Mouse (Mus musculus) stomach, embryonic 14.5 days (tissue): ENCODE measurements around the gene Sec61g. TPM values are rescaled to one million over a fixed set of nuclear protein-coding genes. Genes with fewer than 3 reads are reported as not detected.
"Not testable (repeated sequence)": the region's sequence is repeated elsewhere in the genome, so short reads cannot be mapped to it uniquely, and the experiment has no call there.

ENCODE experiments used
- ATAC-seq: fragments of 200-750 bp; cut with Nextera tagmentation; 2 replicates; pipeline ENCODE4 v1.8.0; 2017; ENCODE audit warnings: low read depth, moderate TSS enrichment; ENCODE audit not compliant: insufficient number of reproducible peaks, insufficient read depth, low FRiP score
- H3K27ac ChIP-seq: fragments of 300-500 bp; sonication (generic); 2 replicates; pipeline ENCODE4 v1.5.1; 2014; ENCODE audit warnings: mild to moderate bottlenecking, low read length, moderate library complexity, mixed read lengths
- H3K27me3 ChIP-seq: fragments of 300-500 bp; sonication (generic); 2 replicates; pipeline ENCODE4 v1.6.1; 2014; ENCODE audit warnings: low read length, control low read depth, mixed read lengths; ENCODE audit not compliant: control insufficient read depth, insufficient read depth
- H3K36me3 ChIP-seq: fragments of 300-500 bp; sonication (generic); 2 replicates; pipeline ENCODE4 v1.6.1; 2014; ENCODE audit warnings: mild to moderate bottlenecking, control low read depth, low read length, moderate library complexity, mixed read lengths; ENCODE audit not compliant: control insufficient read depth, insufficient read depth
- H3K4me1 ChIP-seq: fragments of 300-500 bp; sonication (generic); 2 replicates; pipeline ENCODE4 v1.6.1; 2014; ENCODE audit warnings: low read length, control low read depth, mixed read lengths; ENCODE audit not compliant: control insufficient read depth, insufficient read depth
- H3K4me2 ChIP-seq: fragments of 300-500 bp; sonication (generic); replicated peaks from 2 replicates; pipeline ENCODE4 v1.6.1; 2014; ENCODE audit warnings: low read depth, low read length, control low read depth
- H3K4me3 ChIP-seq: fragments of 300-500 bp; sonication (generic); 2 replicates; pipeline ENCODE4 v1.5.1; 2014; ENCODE audit warnings: low read depth, low read length, control low read depth
- H3K9ac ChIP-seq: fragments of 300-500 bp; sonication (generic); replicated peaks from 2 replicates; pipeline ENCODE4 v1.6.1; 2014; ENCODE audit warnings: low read depth, mild to moderate bottlenecking, control low read depth, low read length, moderate library complexity, mixed read lengths
- H3K9me3 ChIP-seq: fragments of 300-500 bp; sonication (generic); 2 replicates; pipeline ENCODE4 v1.6.1; 2016; ENCODE audit warnings: low read depth, low read length, control low read depth; ENCODE audit not compliant: control insufficient read depth
- WGBS: fragments of 180-500 bp; shearing (Covaris S2); extraction: QIAGEN DNeasy Blood & Tissue Kit; methylation state at CpG from one replicate; pipeline ENCODE4 v1.1.7; 2014; 5-methylcytosine and 5-hydroxymethylcytosine counted together
- polyA plus RNA-seq: library from polyadenylated mRNA; unstranded; fragments of >200 nt; fragmentation: Nextera tagmentation; extraction: Ambion mirVana; gene quantifications from 2 replicates; pipeline ENCODE4 v1.2.1, GENCODE M21; 2014

Sec61g gene
- polyA plus RNA-seq, 1 experiment from 2014 or later: 38.8 TPM

DNA sequence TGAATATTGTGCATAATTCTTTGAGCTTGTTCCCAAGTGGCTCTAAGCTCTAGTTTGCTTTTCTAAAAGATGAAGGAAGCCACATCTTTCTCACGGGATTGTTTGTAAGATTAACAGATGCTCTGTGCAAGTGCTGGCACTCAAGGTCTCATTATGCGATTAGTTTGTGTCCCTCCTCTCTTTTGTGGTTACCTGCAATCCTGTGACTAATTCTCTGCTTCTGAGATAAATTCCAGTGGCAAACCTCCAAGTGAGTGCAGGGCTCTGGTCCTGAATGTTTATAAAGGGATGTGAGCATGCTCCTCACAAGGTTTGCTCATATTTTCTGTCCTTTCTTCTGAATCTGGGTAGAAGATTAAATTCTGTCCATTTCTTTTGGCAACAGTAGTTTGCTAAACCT, 18.2 kb upstream of the Sec61g start:
- Histone ChIP-seq H3K9me3 (no peaks in the 10 kb centered on the region), H3K27me3 (no peaks in the 10 kb centered on the region), H3K4me3 (no peak overlapping the region), H3K4me1 (no peaks in the 10 kb centered on the region), H3K27ac (no peak overlapping the region), H3K4me2 (no peak overlapping the region), H3K36me3 (no peaks in the 10 kb centered on the region), H3K9ac (no peak overlapping the region)
- ATAC-seq: no peak
- WGBS: 61% methylated on average over 2 of the region's 2 CpGs

DNA sequence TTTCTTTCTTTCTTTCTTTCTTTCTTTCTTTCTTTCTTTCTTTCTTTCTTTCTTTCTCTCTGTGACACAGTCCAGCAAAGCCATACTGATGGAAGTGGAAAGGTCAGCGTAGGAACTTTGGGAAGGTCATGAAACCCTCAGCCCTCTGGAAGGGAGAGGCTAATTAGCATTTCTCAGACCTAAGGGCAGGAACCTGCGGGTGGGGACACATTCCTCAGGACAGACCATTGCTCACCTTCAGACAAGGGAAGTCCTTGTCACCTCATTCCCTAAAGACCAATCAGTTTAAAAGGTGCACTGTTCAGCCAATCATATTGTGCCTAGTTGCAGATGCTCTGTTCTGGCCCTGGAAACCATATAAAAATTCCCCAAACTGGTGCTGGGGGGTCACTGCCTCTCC, 17.4 kb upstream of the Sec61g start:
- no peak for ATAC-seq
- 59% methylated on average over 2 of the region's 2 CpGs for WGBS
- H3K27ac ChIP-seq: no peak overlapping the region
- no peak overlapping the region for H3K9ac ChIP-seq
- no peak overlapping the region for H3K4me2 ChIP-seq
- H3K36me3 ChIP-seq: no peaks in the 10 kb centered on the region
- no peaks in the 10 kb centered on the region for H3K27me3 ChIP-seq
- H3K4me1 ChIP-seq: no peaks in the 10 kb centered on the region
- no peaks in the 10 kb centered on the region for H3K9me3 ChIP-seq
- no peak overlapping the region for H3K4me3 ChIP-seq

DNA sequence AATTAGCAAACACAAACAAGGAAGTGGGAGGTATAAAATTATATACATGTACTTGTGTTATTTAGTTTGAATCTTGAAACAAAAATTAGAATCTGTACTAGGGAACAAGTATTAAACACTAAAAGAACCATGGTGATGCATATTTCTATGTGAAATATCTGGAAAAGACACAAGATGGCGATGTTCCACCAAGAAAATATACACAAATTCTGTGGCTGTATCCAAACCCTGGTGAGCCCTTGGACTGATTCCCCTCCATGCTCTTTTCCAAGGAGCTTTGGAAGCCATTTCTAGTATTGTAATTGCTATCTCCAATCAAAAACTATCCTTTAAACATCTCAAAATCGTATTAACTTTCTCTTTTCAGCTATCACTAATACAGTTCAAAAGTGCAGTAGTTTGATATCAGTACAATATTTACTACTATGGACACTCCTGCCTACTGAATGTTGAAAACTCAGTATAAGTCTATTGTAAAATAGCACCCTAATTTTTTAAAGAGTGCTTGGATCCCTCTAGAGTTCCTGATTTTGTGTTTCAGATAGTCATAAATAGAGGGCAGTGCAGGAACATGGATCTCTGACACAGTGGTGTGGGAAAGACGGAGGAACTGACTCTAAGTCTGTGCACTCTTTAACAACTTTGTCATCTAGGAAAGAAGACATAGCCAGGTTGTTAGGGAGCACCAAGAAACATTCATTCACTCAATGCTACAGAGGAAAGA, 16.8 kb upstream of the Sec61g start:
- no peaks in the 10 kb centered on the region for H3K27me3 ChIP-seq
- H3K27ac ChIP-seq: no peak overlapping the region
- no peak overlapping the region for H3K4me2 ChIP-seq
- no peaks in the 10 kb centered on the region for H3K36me3 ChIP-seq
- ATAC-seq: no peak; the same call in 1 of the 2 replicates
- H3K4me3 ChIP-seq: no peak overlapping the region
- H3K9me3 ChIP-seq: no peaks in the 10 kb centered on the region
- no peak overlapping the region for H3K9ac ChIP-seq
- no peaks in the 10 kb centered on the region for H3K4me1 ChIP-seq
- WGBS: 39% methylated on average over 3 of the region's 3 CpGs

DNA sequence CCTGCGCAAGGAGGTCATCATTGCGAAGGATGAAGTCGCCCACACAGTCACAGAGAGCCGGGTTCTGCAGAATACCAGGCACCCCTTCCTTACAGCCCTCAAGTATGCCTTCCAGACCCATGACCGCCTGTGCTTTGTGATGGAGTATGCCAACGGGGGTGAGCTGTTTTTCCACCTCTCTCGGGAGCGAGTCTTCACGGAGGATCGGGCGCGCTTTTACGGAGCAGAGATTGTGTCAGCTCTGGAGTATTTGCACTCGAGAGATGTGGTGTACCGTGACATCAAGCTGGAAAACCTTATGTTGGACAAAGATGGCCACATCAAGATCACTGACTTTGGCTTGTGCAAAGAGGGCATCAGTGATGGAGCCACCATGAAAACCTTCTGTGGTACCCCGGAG, 6.8 kb upstream of the Sec61g start:
- not testable (repeated sequence) for H3K36me3 ChIP-seq, H3K4me2 ChIP-seq, H3K4me3 ChIP-seq, ATAC-seq, H3K27ac ChIP-seq, H3K9ac ChIP-seq, H3K4me1 ChIP-seq, H3K27me3 ChIP-seq, H3K9me3 ChIP-seq
- WGBS: 95% methylated on average over 16 of the region's 16 CpGs

DNA sequence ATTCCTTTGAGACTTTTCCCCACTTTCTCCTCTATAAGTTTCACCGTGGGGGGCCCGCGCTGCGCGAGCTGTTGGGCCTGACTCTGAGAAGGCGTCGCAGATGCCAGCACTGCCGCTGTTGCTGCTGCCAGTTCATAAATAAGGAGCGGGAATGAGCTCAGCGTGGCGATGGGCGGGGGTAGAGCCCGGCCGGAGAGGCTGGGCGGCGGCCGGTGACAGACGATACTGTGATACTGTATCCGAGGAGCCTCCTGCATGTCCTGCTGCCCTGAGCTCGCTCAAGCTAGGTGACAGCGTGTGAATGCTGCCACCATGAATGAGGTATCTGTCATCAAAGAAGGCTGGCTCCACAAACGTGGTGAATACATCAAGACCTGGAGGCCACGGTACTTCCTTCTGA, 5.9 kb upstream of the Sec61g start:
- H3K27ac ChIP-seq, ATAC-seq, H3K36me3 ChIP-seq, H3K9me3 ChIP-seq, H3K4me3 ChIP-seq, H3K4me2 ChIP-seq, H3K4me1 ChIP-seq, H3K9ac ChIP-seq, H3K27me3 ChIP-seq: not testable (repeated sequence)
- WGBS: 51% methylated on average over 23 of the region's 23 CpGs

DNA sequence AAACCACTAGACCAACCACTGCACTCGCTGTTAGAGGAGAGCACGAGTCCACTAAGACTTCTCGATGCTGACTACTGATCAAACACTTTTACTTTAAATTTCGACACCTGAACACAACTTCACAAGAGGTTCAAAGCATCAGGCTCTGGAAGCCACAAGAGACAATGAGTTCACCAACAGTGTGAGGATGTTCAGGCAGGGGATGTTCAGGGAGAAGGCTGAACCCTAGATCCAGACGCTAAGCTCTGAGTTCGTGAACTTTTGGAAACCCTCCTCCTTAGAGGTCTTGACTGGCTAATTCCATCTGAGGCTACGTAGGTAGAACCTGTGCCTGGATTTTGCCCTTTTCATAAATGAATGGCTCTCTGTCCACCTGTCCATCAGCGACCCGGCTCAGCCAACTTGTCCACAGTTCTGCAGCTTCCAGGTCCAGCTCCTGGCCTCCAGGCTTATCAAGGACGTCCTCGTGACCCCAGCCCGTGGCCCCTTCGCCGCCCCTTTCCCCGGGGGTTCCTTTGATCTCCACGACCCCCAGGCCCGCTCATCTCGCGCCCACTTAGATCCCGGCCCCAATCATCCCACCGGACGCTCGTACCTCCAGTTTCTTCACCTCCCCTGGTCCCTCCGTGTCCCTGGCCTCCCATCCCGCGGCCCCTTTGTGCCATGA, 766 bp downstream of the Sec61g start:
- H3K4me2 ChIP-seq: peak overlapping the region; percentile 82
- peak; percentile 33 for ATAC-seq
- H3K4me1 ChIP-seq: peaks cover 6% of the 10 kb centered on the region; the same call in 1 of the 2 replicates

DNA sequence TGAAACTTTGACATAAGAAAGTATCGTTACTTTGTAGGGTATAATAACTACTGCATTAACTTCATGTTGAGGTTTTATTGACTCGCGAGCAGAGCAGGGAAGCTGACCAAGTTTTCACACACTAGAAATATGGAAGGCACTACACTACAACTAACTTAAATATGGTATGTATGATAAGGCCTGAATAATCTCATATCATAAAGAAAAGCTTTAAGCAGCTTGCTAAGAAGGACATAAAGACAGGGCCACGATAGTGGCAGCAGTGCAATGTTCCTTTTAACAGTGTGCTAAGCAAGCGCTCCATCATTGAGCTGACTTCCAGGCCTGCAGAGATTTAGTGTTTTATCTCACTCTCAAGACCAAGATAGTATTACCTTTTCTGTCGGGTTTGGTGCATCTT, 2.3 kb downstream of the Sec61g start:
- no peaks in the 10 kb centered on the region for H3K27me3 ChIP-seq
- H3K9ac ChIP-seq: no peak overlapping the region
- 96% methylated on average over 6 of the region's 6 CpGs for WGBS
- H3K36me3 ChIP-seq: peaks cover 29% of the 10 kb centered on the region
- no peak for ATAC-seq
- peaks cover 6% of the 10 kb centered on the region; the same call in 1 of the 2 replicates for H3K4me1 ChIP-seq
- no peaks in the 10 kb centered on the region for H3K9me3 ChIP-seq
- no peak overlapping the region for H3K4me3 ChIP-seq
- H3K27ac ChIP-seq: no peak overlapping the region
- H3K4me2 ChIP-seq: no peak overlapping the region

More for the DNA sequence above, 766 bp downstream of the Sec61g start:
- H3K36me3 ChIP-seq: peaks cover 24% of the 10 kb centered on the region
- H3K9me3 ChIP-seq: no peaks in the 10 kb centered on the region
- peak overlapping the region; percentile 95 for H3K27ac ChIP-seq
- peak overlapping the region; percentile 93 for H3K9ac ChIP-seq
- H3K27me3 ChIP-seq: no peaks in the 10 kb centered on the region
- peak overlapping the region; percentile 88 for H3K4me3 ChIP-seq
- WGBS: 3% methylated on average over 26 of the region's 26 CpGs

DNA sequence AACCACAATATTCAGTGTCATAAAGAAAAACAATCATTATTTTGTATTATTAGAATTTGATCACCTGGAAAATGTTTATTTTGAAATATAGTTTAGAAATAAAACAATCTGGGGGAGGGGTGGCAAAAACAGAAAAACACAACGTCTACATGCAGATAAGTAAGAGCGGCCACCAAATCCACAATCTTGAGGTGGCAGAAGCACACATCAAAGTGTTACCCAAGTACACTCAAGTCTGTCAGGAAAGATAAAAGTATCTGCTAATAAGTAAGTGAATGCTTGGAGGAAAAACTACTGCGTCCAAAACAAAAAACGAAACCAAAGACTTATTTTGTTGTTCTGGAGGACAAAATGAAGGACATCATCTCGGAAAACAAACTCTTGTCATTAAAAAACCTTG, 5.1 kb downstream of the Sec61g start:
- ATAC-seq: no peak
- H3K36me3 ChIP-seq: peaks cover 32% of the 10 kb centered on the region
- no peaks in the 10 kb centered on the region for H3K27me3 ChIP-seq
- no peak overlapping the region for H3K9ac ChIP-seq
- no peak overlapping the region for H3K27ac ChIP-seq
- H3K9me3 ChIP-seq: no peaks in the 10 kb centered on the region
- 91% methylated on average over 5 of the region's 5 CpGs for WGBS
- no peak overlapping the region for H3K4me3 ChIP-seq
- no peak overlapping the region for H3K4me2 ChIP-seq
- peaks cover 6% of the 10 kb centered on the region; the same call in 1 of the 2 replicates for H3K4me1 ChIP-seq
